Mouse (Mus musculus): ENCODE results near the gene Cacnb3.

Gene Cacnb3

DNA sequence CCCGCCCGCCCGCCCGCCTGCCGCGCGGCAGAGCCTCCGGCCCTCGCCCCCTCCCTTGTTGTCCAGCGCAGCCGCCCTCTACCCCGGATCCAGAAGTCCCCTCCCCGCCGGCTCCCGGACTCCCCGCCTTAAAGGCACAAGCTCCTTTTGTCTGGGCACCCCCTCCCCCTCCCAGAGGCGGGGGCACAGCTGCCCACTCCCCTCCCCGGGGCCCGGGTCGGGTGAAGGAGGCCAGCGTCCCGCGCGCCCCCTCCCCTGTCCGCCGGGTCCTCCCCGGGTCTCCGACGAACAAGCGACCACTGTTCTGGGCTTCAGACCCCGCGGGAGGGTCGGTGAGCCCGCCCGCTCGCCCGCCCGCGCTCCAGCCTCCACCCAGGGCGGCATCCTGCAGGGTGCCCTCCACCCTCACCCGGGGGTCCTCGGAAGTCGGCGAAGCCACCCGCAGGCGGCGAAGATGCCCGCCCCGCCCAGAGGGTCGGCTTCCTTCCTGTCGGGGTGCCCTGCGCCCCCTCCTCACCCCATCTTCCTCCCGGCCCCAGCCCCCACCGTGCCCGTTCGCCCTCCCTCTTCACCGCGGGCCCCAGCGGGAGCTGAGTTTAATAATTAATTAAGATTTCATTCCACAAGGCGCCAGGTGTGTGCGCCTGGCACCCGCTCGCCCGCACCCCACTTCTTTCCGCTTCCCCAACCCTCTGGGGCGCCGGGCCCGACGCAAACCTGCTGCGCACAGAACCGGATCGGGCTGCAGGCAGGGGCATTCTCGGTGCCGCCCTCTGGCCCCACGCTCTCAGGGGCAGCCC lies 21.1 kb upstream of the Cacnb3 start, which contains the start of gene Adcy6:
Gene Adcy6 (minus strand): TSS at position 746 of the 800 bp plus-strand sequence.
- DNase-seq (ENCODE audit: low read depth, low spot score), result peak; percentile 67

DNA sequence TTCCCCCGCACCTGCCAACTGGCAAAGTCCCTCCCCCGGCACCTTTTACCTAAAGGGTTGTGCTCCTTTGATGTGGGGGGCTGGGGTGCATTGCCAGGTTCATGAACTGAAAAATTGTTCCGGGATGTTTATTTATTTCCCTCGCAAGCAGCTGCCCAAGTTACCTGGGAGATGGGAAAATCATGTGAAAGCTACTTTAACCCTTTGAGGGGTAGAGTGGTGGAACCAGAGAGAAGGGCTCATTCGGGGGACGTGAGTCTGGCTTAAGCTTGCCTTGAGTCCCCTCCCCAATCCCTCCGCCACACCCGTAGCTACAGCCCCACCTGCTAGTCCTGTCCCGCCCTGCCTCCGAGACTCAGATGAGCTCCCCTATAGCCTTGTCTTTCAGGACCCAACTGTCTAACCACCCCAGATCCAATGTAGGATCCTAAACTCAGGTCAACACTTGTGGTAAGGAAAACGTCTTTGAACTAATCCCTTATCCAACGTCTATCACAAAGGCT lies 20.5 kb upstream of the Cacnb3 start:
- DNase-seq (ENCODE audit: low read depth, low spot score), result no peak

DNA sequence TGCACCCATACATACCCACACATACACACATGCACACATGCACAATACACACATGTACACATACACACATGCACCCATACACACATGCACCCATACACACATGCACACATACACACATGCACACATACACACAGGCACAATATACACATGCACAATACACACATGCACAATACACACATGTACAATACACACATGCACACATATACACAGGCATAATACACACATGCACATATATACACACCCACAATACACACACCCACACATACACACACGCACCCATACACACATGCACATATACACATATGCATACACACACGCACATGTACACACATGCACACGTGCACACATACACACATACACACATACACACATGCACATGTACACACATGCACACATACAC lies 18.4 kb upstream of the Cacnb3 start:
- DNase-seq (ENCODE audit: low read depth, low spot score), result no peak

DNA sequence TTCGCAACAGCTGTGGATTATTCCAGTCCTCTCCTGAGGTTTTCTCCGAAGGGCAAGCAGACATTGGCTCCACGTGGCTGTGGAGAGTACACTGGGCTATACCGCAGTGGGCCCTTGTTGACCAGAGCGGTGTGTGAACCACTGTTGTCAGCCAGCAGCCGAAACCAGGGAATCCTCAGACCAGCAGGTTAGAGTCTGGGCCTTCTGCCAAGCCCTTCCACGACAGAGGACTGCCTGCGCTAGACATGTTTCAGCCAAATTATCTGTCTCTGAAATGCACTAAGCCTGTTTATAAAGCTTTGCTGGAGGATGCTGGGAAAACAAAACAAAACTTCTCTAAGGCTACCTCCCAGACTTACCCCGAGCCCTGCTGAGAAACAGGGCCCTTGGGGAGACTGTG lies 16.1 kb upstream of the Cacnb3 start:
- DNase-seq (ENCODE audit: low read depth, low spot score), result no peak

DNA sequence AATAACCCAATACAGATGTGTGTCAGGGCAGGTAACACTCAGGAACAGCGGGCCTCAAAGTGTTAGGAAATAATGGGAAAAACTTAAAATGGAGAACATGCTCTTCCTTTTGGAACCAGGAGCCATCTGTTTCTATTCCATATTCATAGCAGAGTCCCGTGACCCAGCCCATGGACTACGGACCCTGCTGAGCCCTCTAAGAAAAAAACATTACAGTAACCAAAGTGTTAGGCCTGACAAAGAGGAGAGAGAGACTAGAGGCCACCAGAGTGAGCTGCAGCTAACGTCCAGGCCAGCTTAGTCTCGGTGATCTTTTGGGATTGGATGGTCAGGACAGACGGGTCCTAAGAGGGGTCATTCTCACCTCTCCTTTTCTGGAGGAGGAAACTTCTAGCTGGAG lies 15.7 kb upstream of the Cacnb3 start:
- no peak for DNase-seq (ENCODE audit: low read depth, low spot score)

DNA sequence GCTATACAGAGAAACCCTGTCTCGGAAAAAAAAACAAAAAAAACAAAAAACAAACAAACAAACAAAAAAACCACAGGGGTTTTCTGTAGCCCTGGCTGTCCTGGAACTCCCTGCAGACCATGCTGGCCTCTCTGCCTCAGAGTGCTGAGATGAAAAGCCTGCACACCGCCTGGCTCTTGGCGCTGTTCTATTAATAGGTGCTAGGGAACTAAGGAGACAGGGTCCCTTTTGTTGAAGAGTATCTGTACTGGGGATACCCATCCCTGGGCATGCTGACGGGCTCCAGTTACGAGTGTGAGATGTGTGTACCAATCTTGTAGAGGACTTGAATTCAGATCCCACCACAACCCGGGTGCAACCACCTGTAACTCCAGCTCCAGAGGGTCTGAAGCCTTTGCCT lies 14.9 kb upstream of the Cacnb3 start:
- DNase-seq (ENCODE audit: low read depth, low spot score), result no peak

DNA sequence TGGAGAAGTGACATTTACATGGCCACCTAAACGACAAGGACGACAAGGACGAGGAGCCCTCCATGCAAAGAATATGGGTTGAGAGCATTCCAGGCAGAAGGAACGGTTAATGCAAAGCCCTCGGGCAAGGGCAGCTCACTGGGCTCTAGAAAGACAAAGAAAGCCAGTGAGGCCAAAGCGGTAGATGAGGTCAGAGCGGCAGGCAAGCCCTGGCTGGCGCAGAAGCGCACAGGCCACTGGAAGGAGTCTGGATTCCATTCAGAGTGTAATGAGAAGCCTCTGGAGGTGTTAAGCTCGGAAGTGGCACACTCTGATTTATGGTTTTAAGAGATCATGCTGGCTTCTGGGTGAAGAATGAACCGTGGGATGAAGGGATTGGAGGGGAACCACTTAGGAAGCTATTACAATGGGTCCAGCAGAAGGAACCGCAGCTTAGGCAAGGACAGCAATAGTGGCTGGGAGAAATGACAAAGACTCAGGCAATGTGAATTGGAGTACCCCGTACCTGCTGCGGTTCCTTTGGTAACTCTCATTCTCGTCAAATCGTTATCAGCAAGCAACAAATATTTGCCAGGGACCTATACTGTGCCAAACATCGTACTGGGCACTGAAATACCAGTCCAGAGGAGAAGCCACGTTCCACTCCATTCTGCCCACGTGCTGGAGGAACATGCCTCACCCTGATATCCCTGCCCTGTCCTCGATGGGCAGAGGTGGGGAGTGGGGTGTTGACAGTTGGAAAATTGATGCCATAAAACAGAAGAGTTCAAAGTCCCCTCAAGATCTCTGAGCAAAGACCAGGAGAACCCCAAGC lies 14.1 kb upstream of the Cacnb3 start:
- no peak for DNase-seq (ENCODE audit: low read depth, low spot score)

DNA sequence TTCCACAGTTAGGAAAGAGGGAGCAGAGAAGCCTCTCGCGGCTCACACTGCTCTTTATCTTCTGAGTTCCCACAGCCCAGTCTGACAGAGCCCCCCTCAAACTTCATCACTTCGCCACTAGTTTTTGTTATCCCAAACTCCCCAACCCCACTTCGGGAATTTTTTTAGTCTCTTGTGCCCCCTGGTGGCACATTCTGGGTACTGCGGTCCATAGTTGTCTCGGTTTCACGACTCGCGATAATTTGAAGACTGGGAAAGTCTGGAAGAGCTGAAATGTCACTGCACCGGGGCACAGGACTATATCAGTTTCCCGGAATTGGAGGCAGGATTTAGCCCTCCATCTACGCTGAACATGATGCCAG lies 13.5 kb upstream of the Cacnb3 start:
- DNase-seq (ENCODE audit: low read depth, low spot score), result peak; percentile 55

DNA sequence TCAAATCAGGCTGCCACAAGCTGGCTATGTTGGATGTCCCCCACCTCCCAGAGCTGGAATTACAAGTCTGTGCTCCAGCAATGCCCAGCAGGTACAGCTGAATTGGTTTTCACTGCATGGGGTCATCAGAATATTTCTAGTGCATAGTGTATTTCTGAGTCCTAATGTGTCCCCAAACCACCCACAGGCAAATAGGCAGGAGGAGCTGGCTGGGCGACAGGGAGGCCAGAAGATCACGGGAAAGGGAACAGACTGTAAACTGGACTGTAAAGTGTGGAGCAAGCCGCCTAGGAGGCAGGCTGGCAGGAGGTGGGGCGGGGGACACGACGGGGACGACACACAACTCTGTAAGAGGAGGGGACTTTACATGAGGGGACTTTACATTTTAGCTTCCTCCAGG lies 8.4 kb upstream of the Cacnb3 start:
- DNase-seq (ENCODE audit: low read depth, low spot score), result peak; percentile 35

DNA sequence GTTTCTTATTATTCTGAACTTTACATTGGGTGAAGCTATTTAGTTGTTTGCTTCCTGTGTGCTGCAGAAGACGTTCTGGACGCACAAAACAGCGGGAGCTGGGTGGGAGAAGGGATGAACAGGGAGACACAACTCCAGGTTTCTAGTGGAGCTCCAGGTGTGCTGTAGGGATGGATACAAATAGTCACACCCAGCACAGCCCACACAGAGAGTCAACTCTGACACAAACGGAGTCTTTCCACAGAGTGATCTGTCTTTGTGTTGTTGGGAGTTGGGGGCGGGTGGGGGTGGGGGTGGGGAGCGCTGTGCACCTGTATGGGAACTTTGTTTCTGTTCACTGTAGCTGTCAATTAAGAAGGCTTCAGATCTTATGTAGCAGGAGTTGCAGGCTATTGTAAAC lies 7.9 kb upstream of the Cacnb3 start:
- DNase-seq (ENCODE audit: low read depth, low spot score), result peak; percentile 21

DNA sequence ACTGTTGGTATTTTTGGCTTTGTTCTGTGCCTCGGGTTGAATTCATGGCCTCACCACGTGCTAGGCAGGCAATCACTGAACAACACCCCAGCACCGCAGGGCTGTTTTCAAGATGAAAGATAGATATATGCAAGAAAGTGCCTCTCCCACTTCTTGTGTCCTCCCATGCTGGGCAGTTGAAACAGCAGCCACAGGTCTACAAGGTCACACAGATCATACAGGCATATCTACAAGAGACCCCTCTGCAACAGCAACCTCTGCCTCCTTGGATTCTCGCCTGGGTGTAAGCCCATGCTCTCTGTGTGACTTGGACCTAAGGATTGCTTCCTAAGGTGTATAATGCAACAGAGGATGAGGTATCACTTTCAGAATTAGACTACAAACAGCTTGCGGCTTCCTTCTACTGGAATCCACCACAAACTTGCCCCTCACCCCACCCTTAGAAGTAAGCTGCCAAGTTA lies 7.2 kb upstream of the Cacnb3 start:
- DNase-seq (ENCODE audit: low read depth, low spot score), result peak; percentile 83

DNA sequence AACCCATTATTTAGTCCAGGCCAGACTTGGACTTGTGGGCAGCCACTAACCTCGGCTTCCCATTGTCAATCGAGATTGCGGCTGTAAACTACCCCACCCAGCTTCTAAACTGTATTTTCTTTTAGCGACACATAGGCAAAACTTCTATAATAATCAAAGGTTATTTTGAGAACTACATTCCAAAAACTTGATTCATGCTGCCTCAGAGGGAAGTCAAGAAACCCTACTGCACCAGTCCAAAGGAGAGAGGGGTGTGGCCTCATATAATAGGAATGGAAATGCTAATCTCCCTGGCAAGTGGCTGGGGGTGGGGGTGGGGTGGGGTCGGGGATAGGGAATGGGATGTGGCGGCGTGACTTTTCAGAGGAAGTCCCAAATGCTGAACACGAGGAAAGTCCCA lies 4.6 kb upstream of the Cacnb3 start:
- no peak for DNase-seq (ENCODE audit: low read depth, low spot score)

DNA sequence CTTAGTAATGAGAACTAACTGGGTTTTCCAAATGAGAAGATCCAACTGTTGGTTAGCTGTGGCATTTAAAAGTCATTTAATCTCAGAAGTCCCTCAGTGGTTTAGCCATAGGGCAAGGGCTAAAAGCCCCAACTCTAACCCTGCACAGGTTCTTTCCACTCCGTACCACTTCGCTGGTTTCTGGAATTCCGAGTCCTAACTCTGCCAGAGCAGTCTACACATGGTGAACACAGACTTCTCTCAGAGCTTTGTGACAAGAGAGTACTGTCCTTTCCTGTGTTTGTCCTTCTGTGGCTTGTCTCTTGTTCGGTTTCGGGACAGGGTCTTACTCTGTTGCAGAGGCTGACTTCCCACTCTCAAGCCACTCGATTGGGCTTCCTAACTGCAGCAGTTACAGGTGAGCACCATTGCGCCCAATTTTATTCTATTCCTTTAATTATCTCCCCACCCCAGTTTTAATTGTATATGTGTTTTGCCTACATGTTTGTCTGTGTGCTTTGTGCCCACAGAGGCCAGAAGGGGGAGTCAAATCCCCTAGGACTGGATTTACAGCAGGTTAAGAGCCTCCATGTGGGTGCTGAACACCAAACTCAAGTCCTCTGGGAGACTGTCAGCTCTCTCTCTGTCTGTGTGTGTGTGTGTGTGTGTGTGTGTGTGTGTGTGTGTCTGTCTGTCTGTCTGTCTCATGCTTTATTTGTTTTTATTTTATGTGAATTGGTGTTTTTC lies 4.0 kb upstream of the Cacnb3 start:
- no peak for DNase-seq (ENCODE audit: low read depth, low spot score)

DNA sequence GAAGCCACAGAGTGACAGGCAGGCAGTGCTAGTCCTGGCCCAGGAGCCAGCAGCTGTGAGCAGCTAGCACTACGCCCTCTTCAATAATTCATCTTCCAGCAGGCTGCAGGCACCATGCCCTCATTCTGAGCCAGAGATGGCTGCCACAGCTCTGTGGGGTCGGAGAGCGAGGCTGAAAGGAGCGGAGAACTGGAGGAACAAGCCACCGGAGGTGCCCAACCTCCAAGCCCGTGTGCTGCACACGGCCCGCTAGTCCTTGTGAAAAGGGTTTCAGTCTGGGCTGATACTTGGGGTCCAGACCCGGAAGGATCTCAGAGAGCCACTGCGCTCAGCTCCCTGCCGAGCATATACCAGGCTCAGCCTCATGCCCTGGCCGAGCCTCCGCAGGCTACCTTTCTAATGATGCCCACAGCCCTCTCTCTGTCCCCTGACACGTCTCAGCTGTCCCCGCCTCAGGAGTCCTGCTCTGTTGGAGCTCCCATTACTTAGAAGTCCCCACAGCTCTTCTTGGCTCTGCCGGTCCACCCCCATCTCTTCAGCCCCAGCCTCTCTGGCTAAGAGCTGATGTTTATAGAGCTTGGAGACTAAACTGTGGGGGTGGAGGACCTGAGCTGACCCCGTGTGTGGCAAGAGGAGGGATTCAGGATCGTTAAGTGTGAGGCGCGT lies 1.9 kb upstream of the Cacnb3 start:
- peak; percentile 26 for DNase-seq (ENCODE audit: low read depth, low spot score)

DNA sequence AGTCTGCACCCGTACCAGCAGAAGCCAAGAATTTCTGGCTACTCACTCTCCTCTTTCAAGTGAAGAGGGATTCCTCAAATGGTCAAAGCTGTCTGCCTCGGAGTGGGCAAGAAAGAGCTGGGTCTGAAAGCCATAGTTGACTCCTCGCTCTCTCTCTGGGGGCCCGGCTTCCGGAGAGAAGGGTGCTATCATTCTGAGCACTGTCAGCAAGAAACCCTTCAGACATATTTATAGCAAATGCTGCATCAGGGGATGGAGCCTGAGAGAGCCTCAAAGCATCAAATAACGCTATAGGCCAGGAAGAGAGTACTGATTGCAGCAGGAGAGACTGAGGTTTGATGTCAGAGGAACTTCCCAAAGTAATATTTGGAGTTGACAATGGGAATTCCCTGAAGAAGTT lies 1.2 kb upstream of the Cacnb3 start:
- no peak for DNase-seq (ENCODE audit: low read depth, low spot score)

DNA sequence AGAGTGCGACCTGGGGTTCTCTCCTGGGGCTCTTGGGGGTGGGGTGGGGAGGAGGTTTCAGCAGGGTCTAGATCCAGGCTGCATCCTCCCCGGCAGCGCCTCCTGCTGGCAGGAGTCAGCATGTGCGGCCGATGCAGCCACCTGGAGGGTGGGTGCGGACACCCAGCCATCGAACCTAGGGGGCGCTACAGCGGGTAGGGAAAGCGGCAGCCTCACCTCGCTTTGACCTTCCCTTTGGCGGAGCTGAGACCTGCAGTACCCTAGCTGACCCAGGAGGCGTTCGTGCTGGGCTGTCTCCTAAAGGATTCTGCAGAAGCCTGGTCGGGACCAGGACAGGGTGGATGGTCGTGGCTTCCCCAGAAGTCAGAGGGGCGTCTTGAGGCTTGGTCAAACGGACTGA lies 853 bp downstream of the Cacnb3 start:
- DNase-seq (ENCODE audit: low read depth, low spot score), result peak; percentile 82

DNA sequence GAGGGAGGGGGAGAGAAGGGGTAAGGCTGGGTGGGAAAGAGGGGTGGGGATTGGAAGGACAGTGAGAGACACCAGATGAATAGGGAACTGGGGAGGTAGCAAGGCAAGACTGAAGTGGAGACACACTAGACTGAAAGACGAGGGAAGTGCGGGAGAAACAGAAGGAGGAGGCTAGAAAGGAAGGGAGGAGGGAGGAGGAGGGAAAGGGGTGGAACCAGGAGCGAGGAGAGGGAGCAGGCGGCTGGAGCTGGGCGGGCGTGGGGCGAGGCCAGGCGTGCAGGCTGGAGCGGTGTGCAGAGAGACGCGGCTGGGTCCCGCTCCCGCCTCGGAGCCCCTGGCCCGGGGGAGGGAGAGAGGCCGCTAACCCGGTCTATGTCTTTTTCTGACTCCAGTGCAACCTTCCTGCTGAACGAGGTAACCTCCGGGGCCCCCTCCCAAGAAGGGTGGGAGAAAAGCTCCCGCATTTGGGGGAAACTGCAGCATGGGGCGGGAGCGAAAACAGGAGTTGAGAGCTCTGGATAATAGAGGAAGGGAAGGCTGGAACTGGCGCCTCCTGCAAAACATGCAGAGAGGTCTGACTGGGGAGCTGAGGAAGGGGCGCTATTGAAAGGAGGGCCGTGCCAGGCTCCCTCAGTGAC lies 1.6 kb downstream of the Cacnb3 start:
- DNase-seq (ENCODE audit: low read depth, low spot score), result peak; percentile 20

DNA sequence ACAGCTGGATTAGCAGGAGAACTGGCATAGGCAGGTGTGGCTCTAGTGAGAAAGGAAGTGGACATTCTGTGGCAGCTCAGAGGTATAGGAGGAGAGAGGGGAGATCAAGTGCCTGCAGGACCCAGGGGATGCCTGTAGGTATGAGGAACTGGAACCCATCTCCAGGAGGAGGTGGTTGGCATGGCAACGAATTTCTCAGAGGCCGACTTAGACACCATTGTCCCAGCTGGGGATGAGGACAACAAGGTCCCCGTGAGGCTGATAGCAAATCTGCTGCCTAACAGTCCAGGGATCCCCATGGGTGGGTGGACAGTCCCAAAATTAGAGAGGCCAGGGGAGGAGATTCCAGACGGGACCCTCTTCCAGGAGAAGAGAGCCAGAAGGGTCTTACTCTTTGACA lies 2.3 kb downstream of the Cacnb3 start:
- no peak for DNase-seq (ENCODE audit: low read depth, low spot score)

DNA sequence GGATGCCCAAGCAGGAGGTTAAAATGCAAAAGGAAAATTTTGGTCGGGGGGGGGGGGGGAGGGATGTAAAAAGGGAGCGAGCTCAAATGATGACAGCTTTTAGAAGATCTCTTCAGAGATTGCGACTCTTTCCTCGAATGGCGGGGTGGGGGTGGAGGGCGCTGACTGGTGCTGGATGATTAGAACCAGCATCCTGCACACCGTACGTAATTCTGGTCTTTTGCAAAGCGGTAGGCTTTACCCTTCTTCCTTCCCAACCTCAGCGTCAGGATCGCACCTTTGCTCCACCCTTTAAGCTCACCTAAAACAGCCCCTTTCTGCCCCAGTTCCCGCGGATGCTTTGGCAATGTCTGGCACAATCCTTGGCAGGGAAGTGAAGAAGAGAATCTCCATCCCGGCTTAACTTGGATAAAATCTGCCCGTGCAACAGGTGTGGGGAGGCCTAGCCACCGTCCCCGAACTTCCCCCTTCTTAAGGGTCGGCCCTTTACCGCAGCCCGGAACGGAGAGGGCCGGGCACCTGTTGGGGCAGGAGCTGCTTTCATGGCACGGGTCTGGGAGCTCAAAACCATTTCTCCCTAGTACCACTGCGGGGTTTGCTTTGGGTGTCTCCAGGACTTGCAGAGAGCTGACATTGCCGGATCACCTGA lies 3.3 kb downstream of the Cacnb3 start:
- peak; percentile 56 for DNase-seq (ENCODE audit: low read depth, low spot score)

DNA sequence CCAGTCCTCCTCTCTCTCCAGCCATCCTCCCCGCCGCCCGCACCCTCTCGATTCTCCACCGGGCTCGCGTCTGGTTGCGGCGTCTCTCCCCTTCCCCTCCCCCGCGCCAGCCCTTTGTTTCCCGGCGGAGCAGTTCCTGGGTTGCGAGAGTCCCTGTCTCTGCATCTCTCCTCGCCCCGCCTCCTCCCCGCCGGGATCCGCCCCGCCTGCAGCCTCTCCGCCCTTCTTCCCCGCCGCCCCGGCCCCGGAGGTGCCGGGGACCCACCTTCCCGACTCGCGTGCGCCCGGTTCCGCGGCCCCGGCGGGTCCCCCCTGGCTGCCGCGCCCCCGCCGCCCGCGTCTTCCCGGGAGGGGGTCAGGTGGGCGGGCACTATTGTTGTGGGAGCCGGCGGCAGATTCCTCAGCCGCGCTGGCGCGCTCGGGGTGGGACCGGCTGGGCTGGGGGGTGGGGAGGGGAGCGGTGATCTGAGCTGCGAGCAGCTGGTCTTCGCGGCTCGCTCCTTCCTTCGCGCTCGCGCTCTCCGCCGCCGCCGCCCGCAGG lies 4.0 kb downstream of the Cacnb3 start:
- peak; percentile 76 for DNase-seq (ENCODE audit: low read depth, low spot score)
